9 mouse cellular contexts compared by ENCODE assay signal in genomic region chr9:66560295-66560694, GRCm38 (mm10). TPM values are rescaled to one million over a fixed set of nuclear protein-coding genes. Genes with fewer than 3 reads are reported as not detected.
DNase-seq lines count a peak whose midpoint lies in the region; ATAC-seq and TF ChIP-seq lines count a peak whose summit lies in the region.
"Had no signal": no experiment of that assay in that cellular context is flagged by ENCODE, and none has a peak within 500 bp of the region (broad histone marks: within the 10 kb centered on the region; RNA-seq: fewer than 3 reads in every experiment).

No protein-coding gene starts in this region.

- no peak overlapping the region for H3K27ac ChIP-seq in kidney, postnatal 0 days
- H3K27ac ChIP-seq in kidney, embryonic 15.5 days = no peak overlapping the region
- H3K27ac ChIP-seq in heart, embryonic 16.5 days (ENCODE audit: low read length) = peak overlapping the region; percentile 48; the same call in 1 of the 2 replicates
- H3K27ac ChIP-seq: midbrain, embryonic 12.5 days had no signal

- DNase-seq in kidney, postnatal 0 days (ENCODE audit: low spot score) = peak; percentile 50
- DNase-seq in MN1 (ENCODE audit: low spot score) = peak; percentile 60
- peak; percentile 49 to 50 for DNase-seq in lung, postnatal 4 days
- peak; percentile 65 for DNase-seq in thymus, postnatal 25 days
- DNase-seq in adrenal gland, postnatal 10 days = no peak
- no peak for DNase-seq in cerebellum, postnatal 36 days

- H3K4me2 ChIP-seq in kidney, postnatal 0 days (ENCODE audit: low read length) = no peak overlapping the region
- H3K4me2 ChIP-seq in kidney, embryonic 15.5 days = no peak overlapping the region
- H3K4me2 ChIP-seq in heart, embryonic 16.5 days (ENCODE audit: low read depth, low read length) = no peak overlapping the region
- H3K4me2 ChIP-seq: midbrain, embryonic 12.5 days had no signal

- peaks cover 3% of the 10 kb centered on the region; the same call in 1 of the 2 replicates for H3K4me1 ChIP-seq in kidney, postnatal 0 days (replicated peaks; ENCODE audit: insufficient read depth, low read length)
- peaks cover 9% of the 10 kb centered on the region; the same call in 1 of the 2 replicates for H3K4me1 ChIP-seq in kidney, embryonic 15.5 days
- H3K4me1 ChIP-seq in heart, embryonic 16.5 days (ENCODE audit: control insufficient read depth, insufficient read depth, low read length) = peaks cover 16% of the 10 kb centered on the region

- TF ChIP-seq CTCF in kidney, postnatal 0 days (IDR thresholded peaks at IDR 0.05; ENCODE audit: low read depth) = no peak

- no peak overlapping the region for H3K4me3 ChIP-seq in kidney, postnatal 0 days (replicated peaks; ENCODE audit: low read depth, low read length)
- H3K4me3 ChIP-seq in kidney, embryonic 15.5 days (replicated peaks) = no peak overlapping the region
- no peak overlapping the region for H3K4me3 ChIP-seq in heart, embryonic 16.5 days (ENCODE audit: low read length)
- H3K4me3 ChIP-seq: midbrain, embryonic 12.5 days had no signal

- no peaks in the 10 kb centered on the region for H3K9me3 ChIP-seq in kidney, postnatal 0 days (replicated peaks; ENCODE audit: low read length)
- no peaks in the 10 kb centered on the region for H3K9me3 ChIP-seq in kidney, embryonic 15.5 days (replicated peaks)
- no peaks in the 10 kb centered on the region for H3K9me3 ChIP-seq in heart, embryonic 16.5 days (replicated peaks; ENCODE audit: control insufficient read depth, low read length)
- H3K9me3 ChIP-seq: midbrain, embryonic 12.5 days had no signal

- no peak overlapping the region for H3K9ac ChIP-seq in kidney, postnatal 0 days (ENCODE audit: low read depth, low read length)
- H3K9ac ChIP-seq in kidney, embryonic 15.5 days = no peak overlapping the region
- H3K9ac ChIP-seq in heart, embryonic 16.5 days (ENCODE audit: low read length) = no peak overlapping the region
- H3K9ac ChIP-seq: midbrain, embryonic 12.5 days had no signal

- WGBS in kidney, postnatal 0 days = 31% methylated on average over 2 of the region's 2 CpGs
- WGBS in kidney, embryonic 15.5 days = 38% methylated on average over 2 of the region's 2 CpGs
- 0% methylated on average over 2 of the region's 2 CpGs for WGBS in heart, embryonic 16.5 days

- H3K27me3 ChIP-seq in kidney, postnatal 0 days (ENCODE audit: insufficient read depth, low read length) = no peaks in the 10 kb centered on the region
- no peaks in the 10 kb centered on the region for H3K27me3 ChIP-seq in kidney, embryonic 15.5 days
- H3K27me3 ChIP-seq in heart, embryonic 16.5 days (ENCODE audit: control insufficient read depth, insufficient read depth, low read length) = no peaks in the 10 kb centered on the region
- H3K27me3 ChIP-seq: midbrain, embryonic 12.5 days had no signal

- ATAC-seq in kidney, postnatal 0 days (replicated peaks; ENCODE audit: low FRiP score, low read depth) = no peak
- no peak for ATAC-seq in kidney, embryonic 15.5 days (replicated peaks; ENCODE audit: low FRiP score)
- ATAC-seq in heart, embryonic 16.5 days (replicated peaks; ENCODE audit: extremely low read depth, insufficient read depth, low FRiP score) = peak; percentile 60

- no peaks in the 10 kb centered on the region for H3K36me3 ChIP-seq in kidney, postnatal 0 days (ENCODE audit: insufficient read depth, low read length)
- peaks cover 9% of the 10 kb centered on the region for H3K36me3 ChIP-seq in kidney, embryonic 15.5 days
- H3K36me3 ChIP-seq in heart, embryonic 16.5 days (ENCODE audit: control insufficient read depth, insufficient read depth) = no peaks in the 10 kb centered on the region
- H3K36me3 ChIP-seq: midbrain, embryonic 12.5 days had no signal

RNA-seq across cellular contexts. Expression of gene Usp3, which starts 32.6 kb away (rescaled TPM):
- polyA plus RNA-seq in kidney, postnatal 0 days (2015; fragmentation: Nextera tagmentation; extraction: Ambion mirVana) = 58.7 and 63.4 TPM in 2 replicates
- polyA plus RNA-seq in kidney, embryonic 15.5 days (2015; fragmentation: Nextera tagmentation; extraction: Ambion mirVana) = 66.2 and 68.0 TPM in 2 replicates
- 42.3 and 42.7 TPM in 2 replicates for polyA plus RNA-seq in heart, embryonic 16.5 days (2015; fragmentation: Nextera tagmentation; extraction: Ambion mirVana)
- total RNA-seq in adrenal gland, postnatal 10 days (2021) = 10 to 100 TPM; 35.3 to 48.5 TPM

RNA-seq across cellular contexts. Expression of gene Fbxl22, which starts 45.9 kb away (rescaled TPM):
- polyA plus RNA-seq in kidney, postnatal 0 days (2015; fragmentation: Nextera tagmentation; extraction: Ambion mirVana) = 2.2 and 3.2 TPM in 2 replicates
- polyA plus RNA-seq in kidney, embryonic 15.5 days (2015; fragmentation: Nextera tagmentation; extraction: Ambion mirVana) = 2.3 and 7.6 TPM in 2 replicates
- 86.1 and 87.5 TPM in 2 replicates for polyA plus RNA-seq in heart, embryonic 16.5 days (2015; fragmentation: Nextera tagmentation; extraction: Ambion mirVana)
- total RNA-seq in adrenal gland, postnatal 10 days (2021) = 1 to 10 TPM; 1.4 to 1.9 TPM

Comparison
In these comparisons a context has a peak if more than half of its experiments do, and no peak if none do; other contexts are left out.
1. DNase-seq: peak in kidney, postnatal 0 days (single experiment), MN1 (single experiment), lung, postnatal 4 days (2 of 2) and thymus, postnatal 25 days (single experiment); none in adrenal gland, postnatal 10 days (single experiment) and cerebellum, postnatal 36 days (0 of 2).
2. RNA of gene Fbxl22, which starts 45.9 kb away (polyA plus RNA-seq): 86.1 to 87.5 TPM in heart, embryonic 16.5 days; 2.3 to 7.6 TPM in kidney, embryonic 15.5 days and 2.2 to 3.2 TPM in kidney, postnatal 0 days; every median in the first group is over 10 times any median in the second.